Mouse (Mus musculus) heart, adult 9 months (tissue): Measurements from ENCODE around the gene Padi2.

ENCODE experiments used
- DNase-seq, 2 experiments: peaks; one replicate each; pipeline ENCODE4 v3.0.0; 2022; ENCODE audit warnings: low spot score in 2 of 2

Gene Padi2

DNA sequence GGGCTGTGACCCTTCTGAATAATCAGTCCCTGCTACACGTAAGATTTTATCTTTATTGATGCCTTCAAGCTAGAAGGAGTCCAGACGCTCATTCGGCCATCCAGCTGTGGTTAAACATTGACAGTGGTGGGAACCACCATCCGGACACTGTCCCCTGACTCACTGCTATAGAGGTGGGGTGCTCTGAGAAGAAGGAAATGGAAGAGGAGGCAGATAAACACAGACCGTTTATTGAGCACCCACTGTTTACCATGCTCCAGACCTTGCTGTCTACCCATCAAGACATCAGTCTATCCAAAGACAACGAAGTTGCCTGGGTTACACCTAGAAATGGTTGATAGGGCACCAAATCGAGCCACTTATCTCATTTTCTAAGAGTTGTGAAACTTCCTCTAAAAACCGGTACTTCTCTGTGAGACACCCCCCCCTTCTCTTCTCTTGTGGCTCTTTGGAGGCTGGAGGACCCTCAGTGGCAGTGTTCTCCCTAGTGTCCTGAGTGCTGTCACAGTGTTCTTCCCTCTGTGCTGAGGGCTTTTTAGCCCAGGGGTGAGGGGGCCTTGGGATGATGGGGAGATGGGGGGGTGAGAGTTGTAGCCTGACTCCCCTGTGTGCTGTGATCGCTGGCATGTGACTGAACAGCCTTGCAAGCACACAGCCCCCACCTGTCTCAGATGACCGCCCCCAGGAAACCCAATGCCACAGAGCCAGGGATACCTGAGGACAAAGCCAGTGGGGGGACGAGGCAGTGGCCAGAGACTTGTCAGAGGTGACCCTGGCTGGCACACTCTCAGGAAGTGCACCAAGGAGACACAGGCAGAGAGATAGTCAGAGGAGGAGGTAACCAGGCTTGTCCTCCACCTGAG, 14.1 kb downstream of the Padi2 start:
- DNase-seq: no peak

DNA sequence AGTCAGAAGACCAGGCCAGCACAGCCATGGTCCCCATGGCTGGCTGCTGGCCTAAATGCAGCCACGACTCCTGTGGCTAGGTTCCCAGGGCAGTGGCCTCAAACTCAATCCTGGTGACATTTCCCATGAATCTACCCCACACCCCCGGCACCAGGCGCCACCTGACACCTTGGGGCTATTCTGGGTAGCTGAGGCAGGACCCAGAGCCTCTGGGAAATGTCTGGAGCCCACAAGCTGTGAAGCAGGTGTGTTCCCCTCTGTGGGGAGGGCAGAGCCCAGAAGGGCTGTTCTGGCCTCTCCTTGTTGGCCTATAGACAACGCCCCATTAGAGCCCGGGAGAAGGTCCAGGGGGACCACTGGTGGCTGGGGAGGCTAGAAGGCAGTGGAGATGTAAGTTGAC, 16.4 kb downstream of the Padi2 start:
- DNase-seq: no peak

DNA sequence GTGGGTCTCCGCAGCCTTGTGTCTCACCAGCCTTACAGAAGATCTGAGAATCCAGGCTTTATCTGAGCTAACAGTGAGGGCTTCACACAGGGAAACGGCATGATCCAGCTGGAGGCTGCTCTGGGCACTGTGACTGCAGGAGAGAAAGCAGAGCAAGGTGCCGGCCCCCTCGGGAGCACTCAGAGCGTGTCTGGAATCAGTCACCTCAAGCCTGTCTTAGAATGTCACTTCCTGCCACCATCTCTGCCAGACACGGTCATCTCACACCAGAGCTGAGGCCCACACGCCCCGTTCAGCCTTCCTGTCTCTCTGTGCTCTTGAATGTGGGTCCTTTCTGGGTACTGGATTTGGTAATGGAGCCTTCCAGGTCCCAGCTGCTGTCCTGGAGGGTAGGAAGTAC, 19.5 kb downstream of the Padi2 start:
- DNase-seq: no peak

DNA sequence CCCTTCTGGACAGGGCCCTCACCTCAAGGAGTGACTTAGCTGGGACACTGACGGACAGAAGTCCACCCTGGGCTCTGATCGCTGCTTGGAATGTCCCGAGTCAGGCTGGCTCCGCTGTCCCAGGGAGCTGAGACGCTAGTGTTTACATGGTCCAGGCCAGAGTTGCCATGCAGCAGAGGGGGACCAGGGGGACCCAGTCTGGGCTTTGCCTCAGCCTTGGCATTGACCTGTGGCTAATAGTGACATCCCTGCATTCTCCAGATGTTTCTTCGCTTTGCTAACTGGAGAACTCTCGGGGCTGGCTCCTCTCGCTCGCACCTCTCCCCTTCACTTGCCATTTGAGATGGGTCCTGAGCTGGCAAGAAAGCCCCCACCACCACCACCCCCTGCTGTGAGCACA, 22.2 kb downstream of the Padi2 start:
- DNase-seq: no peak

DNA sequence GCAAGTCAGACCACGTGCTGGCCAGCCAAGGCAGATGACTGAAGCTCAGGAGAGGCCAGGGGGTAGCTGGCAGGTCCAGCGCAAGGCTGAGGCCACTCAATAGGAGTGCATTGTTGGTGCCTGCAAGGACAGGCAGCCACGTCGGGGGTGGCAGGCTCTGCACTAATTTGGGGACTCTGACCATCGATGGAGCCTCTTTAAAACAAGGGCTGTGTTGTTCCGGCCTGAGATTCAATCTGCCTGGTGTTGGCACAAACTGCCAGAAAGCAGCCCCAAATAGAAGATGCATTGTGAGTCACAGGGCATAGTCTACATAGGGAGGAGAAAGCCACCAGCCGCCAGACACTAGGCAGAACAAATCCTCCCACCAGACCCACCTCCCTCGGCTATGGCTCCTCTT, 23.6 kb downstream of the Padi2 start:
- no peak for DNase-seq

DNA sequence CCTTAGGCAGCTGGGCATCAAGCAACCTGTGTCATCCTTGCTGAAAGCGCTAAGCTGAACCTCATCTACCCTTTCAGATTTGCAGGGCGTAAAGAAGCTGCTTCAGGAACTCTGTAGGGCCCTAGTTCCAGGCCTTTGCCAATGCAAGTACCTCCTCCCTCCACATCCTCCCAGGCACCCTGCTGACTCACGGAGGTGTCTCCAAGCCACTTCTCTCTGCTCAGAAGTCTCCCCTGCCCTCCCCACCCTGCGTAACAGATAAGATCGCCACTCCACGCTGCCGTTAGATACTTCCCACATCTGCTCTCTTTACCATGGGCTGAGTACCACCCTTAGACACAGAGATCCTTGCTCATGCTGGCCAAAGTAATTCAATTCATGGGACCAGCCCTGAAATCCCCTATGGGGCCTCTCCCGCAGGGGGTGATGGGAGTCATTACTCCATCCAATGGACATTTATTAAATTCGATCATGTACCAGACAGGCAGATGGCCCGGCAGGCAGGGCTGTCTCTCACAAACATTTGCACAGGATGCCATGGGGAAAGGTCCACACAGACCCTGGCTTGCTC, 24.8 kb downstream of the Padi2 start:
- DNase-seq: no peak

DNA sequence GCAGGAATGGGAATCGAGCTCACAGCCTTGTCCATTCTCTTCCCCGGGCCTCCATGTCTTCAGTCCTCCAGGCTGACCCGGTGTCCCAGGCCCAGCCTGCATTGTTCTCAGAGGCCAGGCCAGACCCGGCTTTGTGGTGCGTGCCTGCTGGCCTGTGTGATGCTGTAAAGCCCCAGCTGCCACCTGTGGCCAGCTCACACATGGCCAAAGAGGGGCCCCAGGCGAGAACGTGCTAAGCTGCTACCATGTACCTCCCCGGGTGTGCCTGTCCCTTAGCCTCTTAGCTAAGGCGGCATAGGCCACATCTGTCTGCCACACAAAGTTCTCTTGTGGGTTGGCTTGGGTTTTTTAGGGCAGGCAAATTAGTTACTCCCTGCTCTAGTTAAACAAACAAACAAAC, 29.5 kb downstream of the Padi2 start:
- no peak for DNase-seq

DNA sequence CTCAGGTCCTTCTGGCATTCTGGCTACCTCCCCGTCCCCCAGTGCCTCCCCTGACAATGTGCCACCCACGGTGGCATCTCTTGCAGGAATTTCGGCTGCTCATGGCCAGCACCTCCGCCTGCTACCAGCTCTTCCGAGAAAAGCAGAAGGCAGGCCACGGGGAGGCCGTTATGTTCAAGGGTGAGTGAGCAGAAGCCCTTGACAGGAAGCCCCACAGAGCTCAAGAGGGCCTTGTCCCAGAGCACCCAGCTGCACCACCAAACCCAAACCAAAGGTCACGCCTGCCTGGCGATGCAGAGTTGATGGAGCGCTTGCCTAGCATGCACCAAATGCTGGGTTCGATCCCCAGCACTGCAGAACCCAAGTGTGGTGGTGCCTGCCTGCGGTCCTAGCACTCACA, 38.2 kb downstream of the Padi2 start:
- no peak for DNase-seq

DNA sequence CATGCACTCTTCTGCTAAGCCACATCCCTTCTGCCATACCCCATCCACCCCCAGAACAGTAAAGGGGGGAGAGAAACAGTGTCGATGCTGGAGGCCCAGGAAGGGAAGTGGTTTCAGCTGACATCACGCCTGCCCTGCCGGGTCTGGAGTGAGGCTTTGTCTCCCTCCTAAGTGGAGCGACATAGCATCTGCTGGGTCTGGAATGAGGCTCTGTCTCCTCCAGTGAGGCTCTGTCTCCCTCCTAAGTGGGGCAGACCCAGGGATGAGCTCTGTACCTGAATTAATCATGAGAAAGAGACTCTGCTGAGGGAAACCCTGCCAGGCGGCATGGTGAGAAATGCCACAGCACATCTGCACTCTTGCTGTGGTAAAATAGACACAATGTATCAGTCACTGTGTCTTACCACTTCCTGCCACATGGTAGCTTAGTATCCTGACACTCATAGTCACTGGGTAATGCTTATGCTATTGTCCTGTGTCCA, 38.9 kb downstream of the Padi2 start:
- DNase-seq: no peak

DNA sequence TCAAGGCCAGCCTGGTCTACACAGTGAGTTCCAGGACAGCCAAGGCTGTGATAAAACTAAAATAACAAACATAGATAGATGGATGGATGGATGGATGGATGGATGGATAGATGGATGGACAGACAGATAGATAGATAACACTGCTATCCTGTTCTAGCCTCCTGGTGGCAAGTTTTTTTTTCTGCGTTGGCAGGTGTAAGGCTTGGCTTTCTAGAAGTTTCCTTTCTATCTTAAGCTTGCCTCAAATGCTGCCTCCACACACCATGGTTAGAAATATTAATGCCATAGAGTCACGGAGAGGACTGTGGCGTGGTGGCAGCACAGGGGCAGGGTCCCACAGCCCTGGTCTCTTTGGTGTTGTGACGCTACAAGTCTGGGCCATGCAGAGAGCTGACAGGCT, 39.4 kb downstream of the Padi2 start:
- no peak for DNase-seq

DNA sequence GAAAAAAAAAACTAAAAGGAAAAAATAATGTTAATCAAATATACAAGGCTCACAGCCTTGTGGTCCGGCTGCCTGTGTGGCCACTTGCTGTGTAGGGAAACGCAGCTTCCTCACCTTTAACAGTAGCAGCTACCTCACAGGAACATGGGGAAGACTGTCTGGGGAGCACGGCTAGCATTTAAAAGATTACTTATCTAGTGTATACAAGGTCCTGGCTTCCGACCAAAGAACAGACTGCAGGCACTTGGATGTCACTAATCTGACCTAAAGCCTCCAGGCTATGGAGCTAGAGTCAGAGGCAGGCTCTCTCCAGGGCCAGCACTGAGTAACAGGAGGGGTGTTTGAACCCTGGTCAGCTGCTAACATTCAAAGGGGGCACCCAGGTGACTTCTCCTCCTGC, 39.9 kb downstream of the Padi2 start:
- DNase-seq: no peak

DNA sequence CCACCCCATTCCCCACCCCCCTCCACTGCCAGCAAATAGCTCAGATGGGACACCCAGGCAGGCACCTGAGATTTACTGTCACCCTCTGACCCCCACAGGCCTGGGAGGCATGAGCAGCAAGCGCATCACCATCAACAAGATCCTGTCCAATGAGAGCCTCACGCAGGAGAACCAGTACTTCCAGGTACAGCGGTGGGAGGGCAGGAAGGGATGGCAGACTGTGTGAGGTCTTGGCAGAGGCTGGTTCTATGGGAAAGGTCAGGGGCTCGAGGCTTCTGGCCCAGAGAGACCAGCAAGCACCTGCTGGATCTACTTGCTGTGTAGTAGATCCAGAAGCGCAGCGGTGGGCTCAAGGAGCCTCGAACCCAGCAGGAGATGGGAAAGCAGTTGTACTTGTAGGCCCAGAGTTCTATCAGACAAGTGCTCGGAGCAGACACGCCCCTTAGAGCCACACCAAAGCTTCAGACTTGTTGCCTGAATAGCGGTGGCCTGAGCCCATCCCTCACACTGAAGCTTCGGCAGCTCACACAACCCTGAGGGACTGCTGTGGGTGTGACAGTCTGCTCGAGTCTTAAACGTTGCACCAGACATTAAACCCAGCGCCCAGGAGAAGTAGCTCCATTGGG, 40.5 kb downstream of the Padi2 start:
- no peak for DNase-seq

DNA sequence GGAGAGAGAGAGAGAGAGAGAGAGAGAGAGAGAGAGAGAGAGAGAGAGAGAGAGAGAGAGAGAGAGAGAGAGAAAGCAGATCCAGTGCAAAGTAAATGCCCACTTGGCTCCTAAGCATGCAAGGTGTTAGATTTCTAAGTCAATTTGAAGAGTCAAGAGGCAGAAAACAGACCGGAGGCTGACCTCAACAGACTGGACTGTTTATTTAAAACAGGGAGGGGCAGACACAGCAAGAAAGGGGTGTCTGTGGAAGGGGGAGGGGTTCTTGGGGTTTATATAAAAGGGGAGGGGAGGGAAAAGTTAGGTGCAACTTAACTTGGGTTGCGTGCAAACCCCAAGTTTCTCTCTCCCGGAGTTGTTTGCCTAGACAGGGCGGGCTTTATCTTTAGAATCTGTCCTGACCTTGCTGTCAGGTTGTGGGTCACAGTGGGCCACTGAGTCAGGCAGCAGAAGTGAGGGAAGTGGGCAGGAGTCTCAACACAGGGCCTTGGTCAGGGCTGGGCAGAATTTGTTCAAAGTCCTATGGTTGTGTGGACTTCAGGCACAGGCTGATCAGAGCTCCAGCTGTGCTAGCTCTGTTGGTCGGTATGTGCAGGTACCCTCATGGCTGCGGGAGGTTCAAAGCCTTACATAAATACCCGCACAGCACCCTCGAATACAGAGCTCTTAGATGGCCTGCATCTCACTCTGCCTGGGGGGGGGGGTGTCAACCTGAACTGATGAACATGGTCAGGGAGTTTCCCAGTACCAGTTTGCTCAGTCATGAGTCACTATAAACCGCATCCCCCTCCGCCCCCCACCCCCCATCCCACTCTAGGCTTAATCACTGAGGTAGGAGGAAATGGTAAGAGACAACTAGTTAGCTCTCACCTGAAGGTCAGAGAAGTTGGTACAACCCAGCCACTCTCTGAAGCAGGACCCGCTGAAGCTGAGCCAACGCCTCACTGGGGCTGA, 41.6 kb downstream of the Padi2 start:
- no peak for DNase-seq

DNA sequence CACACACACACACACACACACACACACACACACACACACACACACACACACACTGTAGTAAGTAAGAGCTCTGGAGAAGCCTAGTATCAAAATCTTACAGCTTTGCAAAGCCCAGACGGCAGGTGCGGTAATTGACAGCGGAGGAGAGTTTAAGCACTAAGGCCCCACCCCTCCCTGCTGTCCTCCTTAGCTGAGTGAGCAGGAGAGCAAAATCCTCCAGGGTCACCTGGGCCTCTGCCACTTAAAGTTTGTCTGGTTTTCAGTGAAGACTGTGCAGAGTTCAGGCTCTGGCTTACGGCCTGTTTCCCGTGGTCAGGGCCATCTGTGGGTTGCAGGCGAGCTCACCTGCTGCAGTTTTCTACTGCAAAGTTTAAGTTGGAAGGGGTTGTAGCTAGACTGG, 42.3 kb downstream of the Padi2 start:
- no peak for DNase-seq

DNA sequence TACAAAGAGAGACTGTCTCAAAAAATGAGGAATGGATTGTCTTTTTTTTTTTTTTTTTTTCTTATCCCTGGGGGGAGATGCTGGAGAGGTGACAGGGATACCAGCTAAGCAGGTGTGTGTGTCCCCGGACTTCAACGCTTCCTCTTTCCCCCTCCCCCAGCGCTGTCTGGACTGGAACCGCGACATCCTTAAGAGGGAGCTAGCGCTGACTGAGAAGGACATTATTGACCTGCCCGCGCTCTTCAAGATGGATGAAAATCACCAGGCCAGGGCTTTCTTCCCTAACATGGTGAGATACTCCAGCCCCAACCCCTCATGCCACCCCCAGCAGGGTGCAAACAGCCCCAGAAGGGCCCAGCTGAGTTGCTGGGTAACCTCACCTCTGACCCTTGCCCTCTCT, 42.9 kb downstream of the Padi2 start:
- DNase-seq: no peak

DNA sequence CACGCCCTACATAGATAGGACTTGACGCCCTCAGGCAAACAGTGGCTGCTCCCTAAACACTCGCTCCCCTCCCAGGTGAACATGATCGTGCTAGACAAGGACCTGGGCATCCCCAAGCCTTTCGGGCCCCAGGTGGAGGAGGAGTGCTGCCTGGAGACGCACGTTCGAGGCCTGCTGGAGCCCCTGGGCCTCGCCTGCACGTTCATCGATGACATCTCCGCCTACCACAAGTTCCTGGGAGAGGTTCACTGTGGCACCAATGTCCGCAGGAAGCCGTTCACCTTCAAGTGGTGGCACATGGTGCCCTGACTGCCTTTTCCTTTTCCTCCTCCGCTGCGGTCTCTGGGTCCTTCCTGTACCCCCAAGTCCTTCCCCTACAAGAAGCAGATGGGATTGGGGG, 43.5 kb downstream of the Padi2 start:
- no peak for DNase-seq

DNA sequence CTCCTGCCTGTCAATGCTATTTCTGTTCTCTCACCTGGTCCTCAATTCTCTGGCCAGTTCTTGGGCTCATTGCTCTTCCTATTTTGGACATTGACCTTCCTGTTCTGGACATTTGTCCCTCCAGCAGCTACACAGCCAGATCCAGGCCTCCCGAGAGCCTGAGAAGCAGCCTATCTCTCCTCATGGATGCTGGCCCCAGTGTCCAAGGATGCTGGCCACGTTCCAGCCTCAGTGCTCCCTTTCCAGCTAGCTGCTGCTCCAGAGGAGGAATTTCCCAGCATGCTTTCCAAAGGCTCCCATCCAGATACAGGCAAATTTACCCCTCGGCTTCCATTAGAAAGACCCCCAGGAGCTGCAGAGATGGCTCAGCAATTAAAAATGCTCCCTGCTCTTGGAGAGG, 44.4 kb downstream of the Padi2 start:
- no peak for DNase-seq

DNA sequence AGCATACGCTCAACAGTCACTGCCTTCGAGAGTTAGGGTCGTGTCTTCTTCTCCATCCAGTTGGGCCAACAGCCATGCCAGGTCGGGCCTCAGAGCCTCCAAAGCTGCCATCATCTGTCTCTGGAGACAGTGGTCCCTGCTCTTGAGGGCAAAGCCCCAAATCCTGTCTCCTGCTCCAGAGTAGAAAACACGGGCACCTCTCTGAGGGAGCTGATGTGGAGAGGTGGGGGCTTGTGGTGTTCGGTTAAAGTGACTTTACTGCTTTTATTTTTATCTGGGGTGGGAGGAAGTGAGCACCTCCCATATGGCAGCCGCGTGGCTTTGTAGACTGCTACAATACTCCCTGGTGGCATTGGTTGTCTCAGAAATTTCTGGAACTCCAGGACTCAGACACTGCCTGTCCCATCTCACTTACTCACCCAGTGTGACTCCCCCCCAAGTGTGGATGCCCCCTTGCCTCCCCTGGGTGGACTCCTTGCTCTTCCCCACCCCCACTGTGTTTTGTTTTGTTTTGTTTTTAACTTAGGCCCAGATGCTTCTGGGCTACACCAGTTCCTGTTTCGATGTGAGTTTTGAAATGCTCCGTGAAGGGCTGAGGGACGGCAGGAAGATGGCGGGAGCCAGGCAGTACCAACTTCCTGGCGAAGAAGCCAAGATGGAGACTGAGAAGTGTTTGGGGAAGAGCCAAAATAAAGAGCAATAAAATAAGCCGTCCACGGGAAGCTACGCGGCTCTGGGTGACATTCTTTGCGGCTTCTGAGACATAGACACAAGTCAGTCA, 45.9 kb downstream of the Padi2 start:
- no peak for DNase-seq

DNA sequence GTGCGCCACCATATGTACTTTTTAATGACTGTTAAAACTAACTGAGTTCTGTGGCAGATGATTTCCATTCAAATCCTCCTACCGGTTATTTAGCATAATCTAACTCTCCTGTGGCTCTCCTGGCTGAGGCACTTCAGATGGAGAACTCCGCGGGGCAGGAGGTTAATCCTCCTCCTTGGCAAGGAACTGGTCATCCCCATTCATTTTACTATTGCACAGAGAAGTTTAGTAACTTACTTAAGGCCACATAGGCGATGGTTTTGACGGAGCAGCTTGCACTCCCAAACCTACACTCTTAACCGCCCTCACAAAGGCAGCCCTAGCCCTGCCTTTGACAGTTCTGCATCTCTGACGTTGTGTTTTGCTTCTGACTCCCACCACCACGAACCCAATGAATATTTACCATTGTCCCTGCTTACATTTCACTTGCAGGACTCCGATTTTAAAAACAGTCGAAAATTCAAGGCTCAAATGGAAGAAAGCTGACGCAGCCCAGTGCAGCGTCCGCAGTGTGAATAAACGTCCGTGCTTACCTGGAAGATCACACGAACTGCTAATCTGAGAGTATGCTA, 51.1 kb downstream of the Padi2 start:
- no peak for DNase-seq

DNA sequence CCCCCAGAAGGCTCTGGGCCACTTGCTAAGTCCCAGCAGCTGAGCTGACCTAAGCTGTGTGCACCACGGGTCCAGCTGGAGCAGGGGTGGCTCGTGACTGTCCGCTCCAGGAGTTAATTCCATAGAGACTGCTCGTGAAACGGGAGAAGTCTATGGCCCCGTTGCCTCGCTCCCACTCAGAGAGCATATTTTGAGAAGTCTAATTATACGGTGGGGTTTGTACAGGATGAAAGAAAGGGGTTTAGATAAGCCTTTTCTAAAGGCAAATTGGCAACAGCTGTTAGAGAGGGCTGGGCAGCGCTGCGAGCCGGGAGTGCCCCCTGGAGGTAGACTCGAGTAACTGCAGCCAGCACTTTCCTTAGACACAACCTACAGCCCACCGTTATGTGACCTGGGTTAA, 51.6 kb downstream of the Padi2 start:
- DNase-seq: peak; percentile 71 to 80

DNA sequence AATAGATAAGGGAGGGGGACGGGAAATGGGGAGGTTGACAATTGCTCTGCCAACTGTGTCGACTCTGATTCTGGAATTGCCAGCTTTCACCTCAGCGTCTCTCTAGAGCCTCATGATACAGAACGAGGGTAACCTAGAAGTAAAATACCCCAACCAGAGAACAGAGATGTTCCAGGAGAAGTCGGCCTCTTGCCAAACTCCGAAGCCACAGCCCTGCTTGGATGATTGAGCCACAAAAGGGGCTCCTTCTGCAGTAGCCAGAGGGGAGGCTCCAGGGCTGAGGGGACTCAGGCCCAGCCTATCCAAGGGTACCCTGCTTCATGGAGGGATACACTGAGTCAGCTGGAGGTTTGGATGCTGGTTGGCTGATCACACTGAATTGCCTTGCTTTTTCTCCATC, 52.2 kb downstream of the Padi2 start:
- no peak for DNase-seq
